Mouse (Mus musculus): ENCODE measurements at regions not wholly inside any gene's neighbourhood (a gene's known extent, or its start where the extent isn't known, plus 50 kb on each side); places are given as distances from the start of the nearest gene placed in this dataset.

DNA sequence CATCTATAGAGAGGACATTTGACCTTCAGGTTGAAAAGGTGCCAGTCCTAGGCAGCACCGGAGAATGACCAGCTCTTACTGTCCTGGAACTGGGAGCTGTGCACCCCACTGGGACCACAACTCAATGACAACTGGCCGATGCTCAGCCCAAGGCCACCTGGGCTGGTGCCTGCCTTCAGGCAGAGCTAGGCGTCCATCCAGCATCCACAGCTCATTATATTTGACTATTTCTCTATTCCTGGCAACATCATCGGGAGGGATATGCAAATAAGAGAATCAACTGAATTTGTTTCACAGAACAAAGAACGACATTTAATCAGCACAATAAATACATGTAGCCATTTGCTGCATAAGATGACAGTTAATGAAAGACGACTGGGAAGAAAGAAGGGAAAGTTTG is 149.0 kb upstream of the Gli2 start:
- WGBS: 75% methylated on average over 6 of the region's 6 CpGs
- H3K27ac ChIP-seq (ENCODE audit: low read depth): no peak overlapping the region

DNA sequence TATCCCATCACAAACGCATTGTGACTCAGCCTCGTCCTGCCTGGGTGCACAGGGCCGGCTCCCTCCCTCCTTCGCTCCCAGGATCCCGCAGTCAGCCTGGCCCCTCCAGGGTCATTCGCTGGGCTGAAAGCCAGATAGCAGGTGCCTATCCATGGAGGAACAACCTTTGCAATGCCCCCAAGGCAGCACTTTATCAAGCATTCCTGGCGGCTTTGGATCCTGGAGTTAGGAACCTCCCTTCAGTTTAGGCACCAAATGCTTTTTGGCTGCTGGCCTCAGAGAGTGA is 143.9 kb upstream of the Gli2 start:
- 23% methylated on average over 7 of the region's 7 CpGs for WGBS
- H3K9me3 ChIP-seq (replicated peaks; ENCODE audit: control insufficient read depth, low read length): no peaks in the 10 kb centered on the region
- no peaks in the 10 kb centered on the region for H3K27me3 ChIP-seq (ENCODE audit: control insufficient read depth, insufficient read depth, low read length)
- no peaks in the 10 kb centered on the region for H3K36me3 ChIP-seq (replicated peaks; ENCODE audit: control insufficient read depth, insufficient read depth, low read length)
- peak overlapping the region; percentile 21 for H3K4me2 ChIP-seq (ENCODE audit: low read depth, low read length)
- peak; percentile 67 for DNase-seq (ENCODE audit: low spot score)
- peak overlapping the region; percentile 63 for H3K27ac ChIP-seq (ENCODE audit: low read depth)
- TF ChIP-seq CTCF (IDR thresholded peaks at IDR 0.05; ENCODE audit: low read depth) (no peak), EP300 (IDR thresholded peaks at IDR 0.05; ENCODE audit: low read depth) (no peak)
- H3K4me1 ChIP-seq (ENCODE audit: control insufficient read depth, insufficient read depth): peaks cover 34% of the 10 kb centered on the region
- H3K9ac ChIP-seq (replicated peaks; ENCODE audit: low read depth, low read length): no peak overlapping the region
- peak; percentile 78 for ATAC-seq (ENCODE audit: insufficient read depth, low read depth)
- H3K4me3 ChIP-seq (ENCODE audit: low read depth, low read length): no peak overlapping the region

More for the DNA sequence above, 149.0 kb upstream of the Gli2 start:
- Histone ChIP-seq H3K4me1 (ENCODE audit: control insufficient read depth, insufficient read depth) (peaks cover 4% of the 10 kb centered on the region), H3K36me3 (replicated peaks; ENCODE audit: control insufficient read depth, insufficient read depth, low read length) (no peaks in the 10 kb centered on the region), H3K9me3 (replicated peaks; ENCODE audit: control insufficient read depth, low read length) (no peaks in the 10 kb centered on the region), H3K9ac (replicated peaks; ENCODE audit: low read depth, low read length) (no peak overlapping the region), H3K4me2 (ENCODE audit: low read depth, low read length) (no peak overlapping the region), H3K27me3 (ENCODE audit: control insufficient read depth, insufficient read depth, low read length) (no peaks in the 10 kb centered on the region; the same call in 1 of the 2 replicates), H3K4me3 (ENCODE audit: low read depth, low read length) (no peak overlapping the region)
- no peak for DNase-seq (ENCODE audit: low spot score)
- no peak for ATAC-seq (ENCODE audit: insufficient read depth, low read depth)
- TF ChIP-seq CTCF (IDR thresholded peaks at IDR 0.05; ENCODE audit: low read depth) (no peak), EP300 (IDR thresholded peaks at IDR 0.05; ENCODE audit: low read depth) (no peak)

DNA sequence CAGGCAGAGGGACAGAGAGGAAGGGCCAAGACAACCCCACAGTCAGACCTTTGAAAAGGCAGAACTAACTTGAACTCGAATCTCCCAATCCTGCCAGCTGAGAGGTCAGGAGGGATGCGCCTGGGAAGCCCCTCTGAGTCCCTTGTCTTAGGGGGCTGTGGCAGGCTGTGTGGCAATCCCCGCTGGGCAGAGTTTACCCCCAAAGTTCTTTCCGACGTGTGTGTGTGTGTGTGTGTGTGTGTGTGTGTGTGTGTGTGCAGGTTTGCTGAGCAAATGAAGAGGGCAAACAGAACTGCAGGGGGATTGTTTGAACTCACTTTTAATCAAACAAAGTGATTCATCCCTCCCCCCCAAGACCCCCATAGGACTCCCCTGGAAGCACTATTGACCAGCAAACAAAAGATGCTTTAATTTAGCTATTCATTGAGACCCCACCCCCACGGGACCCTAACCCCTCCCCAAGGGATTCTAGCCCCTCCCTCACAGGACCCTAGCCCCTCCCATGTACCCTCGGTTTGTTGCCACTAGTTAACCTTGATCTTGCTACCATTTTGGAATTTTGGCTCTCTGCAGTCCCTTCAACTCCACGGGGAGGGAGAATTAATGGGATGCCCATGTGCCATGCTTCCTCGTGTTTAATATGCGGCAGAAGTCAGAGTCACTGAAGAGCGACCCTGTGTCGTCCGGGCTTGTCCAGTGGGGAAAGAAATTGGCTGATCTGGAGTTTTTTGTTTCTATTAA is 143.4 kb upstream of the Gli2 start:
- Histone ChIP-seq H3K27ac (ENCODE audit: low read depth) (peak overlapping the region; percentile 63), H3K4me1 (ENCODE audit: control insufficient read depth, insufficient read depth) (peaks cover 34% of the 10 kb centered on the region), H3K4me3 (ENCODE audit: low read depth, low read length) (no peak overlapping the region), H3K9me3 (replicated peaks; ENCODE audit: control insufficient read depth, low read length) (no peaks in the 10 kb centered on the region), H3K36me3 (replicated peaks; ENCODE audit: control insufficient read depth, insufficient read depth, low read length) (no peaks in the 10 kb centered on the region), H3K27me3 (ENCODE audit: control insufficient read depth, insufficient read depth, low read length) (no peaks in the 10 kb centered on the region), H3K4me2 (ENCODE audit: low read depth, low read length) (peak overlapping the region; percentile 21), H3K9ac (replicated peaks; ENCODE audit: low read depth, low read length) (no peak overlapping the region)
- TF ChIP-seq EP300 (IDR thresholded peaks at IDR 0.05; ENCODE audit: low read depth) (no peak), CTCF (IDR thresholded peaks at IDR 0.05; ENCODE audit: low read depth) (no peak)
- no peak for DNase-seq (ENCODE audit: low spot score)
- WGBS: 50% methylated on average over 13 of the region's 13 CpGs
- ATAC-seq (ENCODE audit: insufficient read depth, low read depth): no peak

- DNase-seq (ENCODE audit: low spot score): peak; percentile 82
- Histone ChIP-seq H3K4me3 (ENCODE audit: low read depth, low read length) (no peak overlapping the region), H3K9ac (replicated peaks; ENCODE audit: low read depth, low read length) (no peak overlapping the region), H3K4me2 (ENCODE audit: low read depth, low read length) (no peak overlapping the region), H3K27ac (ENCODE audit: low read depth) (peak overlapping the region; percentile 23; the same call in 1 of the 2 replicates), H3K36me3 (replicated peaks; ENCODE audit: control insufficient read depth, insufficient read depth, low read length) (no peaks in the 10 kb centered on the region), H3K4me1 (ENCODE audit: control insufficient read depth, insufficient read depth) (peaks cover 39% of the 10 kb centered on the region), H3K27me3 (ENCODE audit: control insufficient read depth, insufficient read depth, low read length) (no peaks in the 10 kb centered on the region), H3K9me3 (replicated peaks; ENCODE audit: control insufficient read depth, low read length) (no peaks in the 10 kb centered on the region)
- peak; percentile 74 for ATAC-seq (ENCODE audit: insufficient read depth, low read depth)
- 13% methylated on average over 6 of the region's 6 CpGs for WGBS
- TF ChIP-seq EP300 (IDR thresholded peaks at IDR 0.05; ENCODE audit: low read depth): no peak
- no peak for TF ChIP-seq CTCF (IDR thresholded peaks at IDR 0.05; ENCODE audit: low read depth)
Measured at GRCm38 (mm10) chr1:119194533-119194932, 141.1 kb upstream of the Gli2 start.

GRCm38 (mm10) chr1:119191177-119191576 is 137.8 kb upstream of the Gli2 start:
- H3K4me2 ChIP-seq (ENCODE audit: low read depth, low read length): no peak overlapping the region
- H3K4me1 ChIP-seq (ENCODE audit: control insufficient read depth, insufficient read depth): peaks cover 29% of the 10 kb centered on the region
- H3K9me3 ChIP-seq (replicated peaks; ENCODE audit: control insufficient read depth, low read length): no peaks in the 10 kb centered on the region
- no peak overlapping the region for H3K4me3 ChIP-seq (ENCODE audit: low read depth, low read length)
- H3K27ac ChIP-seq (ENCODE audit: low read depth): no peak overlapping the region
- no peaks in the 10 kb centered on the region for H3K27me3 ChIP-seq (ENCODE audit: control insufficient read depth, insufficient read depth, low read length)
- no peak for ATAC-seq (ENCODE audit: insufficient read depth, low read depth)
- 78% methylated on average over 2 of the region's 2 CpGs for WGBS
- no peak overlapping the region for H3K9ac ChIP-seq (replicated peaks; ENCODE audit: low read depth, low read length)
- no peaks in the 10 kb centered on the region for H3K36me3 ChIP-seq (replicated peaks; ENCODE audit: control insufficient read depth, insufficient read depth, low read length)
- DNase-seq (ENCODE audit: low spot score): no peak
- no peak for TF ChIP-seq EP300 (IDR thresholded peaks at IDR 0.05; ENCODE audit: low read depth)
- no peak for TF ChIP-seq CTCF (IDR thresholded peaks at IDR 0.05; ENCODE audit: low read depth)

All from heart, postnatal 0 days (tissue).